Mouse (Mus musculus) megakaryocyte-erythroid progenitor cell, adult 5-6 weeks (primary cell): ENCODE measurements at regions not wholly inside any gene's neighbourhood (a gene's known extent, or its start where the extent isn't known, plus 50 kb on each side); places are given as distances from the start of the nearest gene placed in this dataset.

Experiments used
- ATAC-seq: replicated peaks from 2 replicates; pipeline ENCODE4 v1.8.0; 2016; ENCODE audit warnings: mild to moderate bottlenecking, inconsistent platforms; ENCODE audit not compliant: severe bottlenecking, poor library complexity, low FRiP score, low TSS enrichment

GRCm38 (mm10) chr17:14507111-14507510 lies 186.9 kb downstream of the Thbs2 start:
- no peak for ATAC-seq

DNA sequence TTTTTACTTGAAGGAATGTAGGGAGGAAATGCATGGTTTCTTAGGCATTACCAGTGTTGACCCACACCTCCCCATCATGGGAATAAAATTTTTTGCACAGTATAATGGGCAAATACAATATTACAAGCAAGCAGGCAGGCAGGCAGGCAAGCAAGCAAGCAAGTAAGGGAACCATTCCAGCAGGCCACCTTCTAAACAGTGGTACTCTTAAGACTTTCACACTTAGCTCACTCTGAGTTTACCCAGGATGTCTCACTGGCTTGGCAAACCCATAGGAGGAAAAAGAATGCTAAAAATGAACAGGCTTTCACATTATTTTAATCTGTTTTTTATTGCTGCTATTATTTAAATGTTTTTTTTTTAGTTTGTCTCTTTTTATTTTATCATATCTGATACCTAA lies 187.9 kb downstream of the Thbs2 start:
- ATAC-seq = no peak

DNA sequence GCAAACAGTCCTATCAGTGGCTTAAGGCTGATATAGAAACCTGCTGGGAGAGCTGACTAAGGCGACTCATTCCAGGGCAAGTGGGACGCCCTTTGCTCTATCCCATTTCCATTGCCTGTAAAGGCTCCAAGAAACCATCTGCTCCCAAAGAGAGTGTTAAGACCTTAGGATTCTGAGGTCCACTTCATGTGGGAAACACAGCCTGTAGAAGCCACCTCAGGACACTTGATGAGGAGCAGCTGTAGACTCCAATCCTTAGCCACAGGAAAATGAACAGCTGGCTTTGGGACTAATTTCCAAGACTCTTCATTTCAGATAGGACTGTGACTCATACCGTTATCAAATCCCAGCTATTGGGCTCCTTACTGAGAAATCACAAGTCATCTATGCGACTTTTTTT lies 188.6 kb downstream of the Thbs2 start:
- ATAC-seq = no peak

GRCm38 (mm10) chr17:14503670-14504069 lies 190.4 kb downstream of the Thbs2 start:
- no peak for ATAC-seq

- no peak for ATAC-seq
These were observed 192.7 kb downstream of the Thbs2 start for GRCm38 (mm10) chr17:14501341-14501740.

- ATAC-seq = no peak
These were observed 196.9 kb downstream of the Thbs2 start for GRCm38 (mm10) chr17:14497086-14497485.

DNA sequence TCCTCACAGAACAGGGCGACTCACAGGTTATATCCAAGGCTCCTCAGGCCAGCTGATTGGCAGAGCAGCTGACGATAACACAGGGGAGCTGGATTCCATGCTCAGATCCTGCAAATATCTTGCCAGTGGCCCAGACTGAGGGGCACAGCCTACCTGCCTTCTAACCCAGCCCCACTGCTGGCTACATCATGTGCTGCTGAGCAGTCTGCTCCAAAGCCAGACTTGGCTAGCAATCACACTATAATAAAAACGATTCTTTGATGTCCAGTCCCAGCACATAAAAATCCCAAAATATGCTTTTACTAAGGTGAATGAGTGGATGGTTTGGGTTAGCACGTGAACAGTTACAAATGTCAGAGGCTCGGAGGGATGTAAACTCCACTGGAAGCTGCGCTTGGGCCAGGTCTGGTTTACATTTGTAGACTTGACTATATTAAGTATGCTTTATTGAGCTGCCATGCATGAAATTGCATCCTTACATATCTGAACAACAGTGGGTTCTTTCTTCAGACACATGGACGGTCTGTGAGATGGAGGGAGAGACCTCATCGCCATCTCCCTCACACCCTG lies 200.2 kb downstream of the Thbs2 start:
- ATAC-seq = no peak

DNA sequence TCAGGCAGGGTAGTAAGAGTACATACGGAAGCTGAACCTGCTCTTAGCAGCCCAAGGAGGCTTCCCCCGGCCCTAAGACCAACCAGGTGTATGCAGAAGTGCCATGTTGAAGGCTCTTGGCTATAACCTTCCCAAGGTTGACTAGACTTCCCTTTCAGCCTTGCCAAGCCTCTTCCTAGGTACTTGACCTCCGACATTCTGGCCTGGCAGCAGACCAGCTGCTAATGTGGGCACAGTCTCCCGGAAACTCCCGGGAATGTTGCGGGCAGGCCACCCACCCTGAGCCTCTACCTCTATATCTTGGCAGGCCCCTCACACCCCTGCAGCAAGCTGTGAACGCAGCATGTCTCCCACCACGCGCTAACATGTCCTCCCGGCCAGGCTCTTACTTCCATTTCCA lies 201.1 kb downstream of the Thbs2 start:
- ATAC-seq = no peak

- ATAC-seq = no peak
These were observed 202.4 kb downstream of the Smoc2 start for GRCm38 (mm10) chr17:14481746-14482145.

GRCm38 (mm10) chr17:14478938-14479505 lies 199.7 kb downstream of the Smoc2 start:
- no peak for ATAC-seq

GRCm38 (mm10) chr17:14476707-14477106 lies 197.4 kb downstream of the Smoc2 start:
- no peak for ATAC-seq

DNA sequence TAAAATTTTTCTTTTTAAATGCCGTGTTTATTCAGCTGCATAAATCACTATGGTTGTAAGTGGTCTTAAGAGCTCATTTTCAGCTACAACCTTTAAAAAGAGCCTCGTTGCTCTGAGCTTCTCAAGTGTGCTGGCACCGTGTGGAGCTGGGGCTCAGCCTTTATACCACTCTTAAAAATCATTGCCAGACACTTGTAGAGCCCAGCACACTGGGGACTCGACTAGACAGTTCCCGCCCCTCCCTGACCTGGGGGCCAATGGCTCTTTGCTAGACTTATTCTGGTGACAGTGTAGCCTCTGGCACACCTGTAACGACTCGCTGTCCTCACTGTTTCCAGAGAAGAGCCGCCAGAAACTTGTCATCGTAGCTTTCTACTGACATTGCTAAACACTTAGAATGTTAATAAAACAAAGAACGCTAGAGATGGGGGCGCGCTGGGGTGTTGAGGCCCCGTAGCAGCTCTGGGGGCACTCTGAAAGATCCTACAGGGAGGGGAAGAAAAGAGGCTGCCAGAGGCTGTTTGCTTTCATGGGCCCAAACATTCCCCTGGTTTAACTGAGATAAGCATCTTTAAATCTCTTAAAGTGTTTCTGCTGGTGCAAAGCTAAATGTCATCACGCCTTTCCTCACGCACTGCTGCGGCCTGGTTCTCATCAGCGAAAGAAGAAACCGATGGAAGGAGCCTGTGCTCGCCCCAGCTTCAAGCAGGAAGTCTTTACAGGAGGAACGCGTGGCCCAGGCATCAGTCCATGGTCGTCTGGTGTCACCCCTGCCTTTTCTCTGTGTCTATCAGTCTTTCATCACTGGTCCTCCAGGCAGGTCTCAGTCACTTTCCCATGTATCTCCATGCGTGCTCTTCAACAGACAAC lies 196.7 kb downstream of the Smoc2 start:
- ATAC-seq = no peak

GRCm38 (mm10) chr17:14475277-14475676 lies 196.0 kb downstream of the Smoc2 start:
- ATAC-seq = no peak

DNA sequence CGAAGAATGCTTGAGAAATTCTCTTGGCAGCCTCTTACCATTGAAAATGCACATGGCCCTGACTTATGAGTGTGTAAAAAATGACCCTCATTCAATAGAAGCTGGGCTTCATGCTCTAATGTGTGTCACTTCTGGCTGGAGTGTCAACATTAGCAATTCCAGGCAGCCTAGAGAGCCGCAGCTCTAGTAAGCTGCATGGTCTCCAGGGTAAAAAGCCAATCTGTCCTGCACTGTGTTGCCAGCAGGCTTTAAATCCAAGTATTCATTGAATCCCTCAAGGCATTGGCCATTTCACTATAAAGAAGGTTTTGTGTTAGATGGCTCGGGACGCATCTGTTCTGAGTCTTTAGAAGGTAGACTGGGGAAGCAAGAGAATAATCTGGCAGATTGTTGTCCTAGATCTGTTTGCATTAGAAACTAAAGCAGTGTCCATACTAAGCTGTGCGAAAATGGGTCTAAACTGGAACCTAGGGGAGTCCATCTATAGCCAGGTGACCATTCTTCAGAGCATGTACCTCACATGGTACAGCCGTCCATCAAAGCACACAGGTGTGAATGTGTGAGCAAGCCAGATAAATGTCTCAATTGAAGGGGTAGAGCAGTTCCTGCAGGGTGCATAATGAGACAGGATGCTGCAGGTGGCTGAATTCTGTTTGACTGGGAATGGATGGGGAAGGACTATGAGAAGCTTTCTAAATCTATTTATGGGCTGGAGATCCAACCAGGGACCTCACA lies 189.6 kb downstream of the Smoc2 start:
- no peak for ATAC-seq

- ATAC-seq = no peak
These were observed 176.0 kb downstream of the Smoc2 start for GRCm38 (mm10) chr17:14455251-14455743.
